Mouse (Mus musculus) small intestine, adult 2 months (tissue): ENCODE data around the gene Ppard. TPM values are rescaled to one million over a fixed set of nuclear protein-coding genes. Genes with fewer than 3 reads are reported as not detected.
"Not testable (repeated sequence)": the region's sequence is repeated elsewhere in the genome, so short reads cannot be mapped to it uniquely, and the experiment has no call there.

Experiments
- H3K27ac ChIP-seq: fragments of 200-500 bp; 2 replicates; pipeline ENCODE4 v1.5.1; 2012; ENCODE audit warnings: low read depth, low read length, control low read depth, inconsistent platforms; ENCODE audit not compliant: insufficient read depth
- H3K27me3 ChIP-seq: fragments of 200-500 bp; 2 replicates; pipeline ENCODE4 v1.6.1; 2012; ENCODE audit warnings: mild to moderate bottlenecking, moderate library complexity, low read length, inconsistent platforms; ENCODE audit not compliant: control insufficient read depth, insufficient read depth
- H3K36me3 ChIP-seq: fragments of 200-500 bp; 2 replicates; pipeline ENCODE4 v1.6.1; 2012; ENCODE audit warnings: mild to moderate bottlenecking, low read length, control low read depth, inconsistent platforms; ENCODE audit not compliant: control insufficient read depth, insufficient read depth
- H3K4me1 ChIP-seq: fragments of 200-500 bp; 2 replicates; pipeline ENCODE4 v1.6.1; 2012; ENCODE audit warnings: low read length, inconsistent platforms, mixed read lengths; ENCODE audit not compliant: control insufficient read depth, insufficient read depth, insufficient read length
- H3K4me3 ChIP-seq: fragments of 200-500 bp; 2 replicates; pipeline ENCODE4 v1.5.1; 2012; ENCODE audit warnings: low read depth, mild to moderate bottlenecking, control low read depth, inconsistent platforms, low read length, moderate library complexity
- CTCF ChIP-seq: fragments of 200-500 bp; IDR thresholded peaks from 2 replicates; pipeline ENCODE4 v1.5.1; 2012; ENCODE audit warnings: low read depth, mild to moderate bottlenecking, control low read depth, inconsistent platforms, low read length, moderate library complexity, mixed read lengths; ENCODE audit not compliant: insufficient replicate concordance, insufficient read length; ENCODE audit errors: extremely low read depth
- POLR2A ChIP-seq: fragments of 200-500 bp; IDR thresholded peaks from 2 replicates; pipeline ENCODE4 v1.6.1; 2012; ENCODE audit warnings: low read depth, mild to moderate bottlenecking, control low read depth, inconsistent platforms, low read length, moderate library complexity
- WGBS: fragments of 180-500 bp; shearing (Covaris S2); methylation state at CpG from one replicate; pipeline ENCODE4 v1.1.7; 2018; 5-methylcytosine and 5-hydroxymethylcytosine counted together
- polyA plus RNA-seq: library from polyadenylated mRNA; depleted of rRNA; stranded (reverse); fragments of >200 nt; gene quantifications from 2 replicates; pipeline ENCODE4 v1.2.3, GENCODE M21; 2012

Gene Ppard
- polyA plus RNA-seq, 1 experiment, result 203 TPM

DNA sequence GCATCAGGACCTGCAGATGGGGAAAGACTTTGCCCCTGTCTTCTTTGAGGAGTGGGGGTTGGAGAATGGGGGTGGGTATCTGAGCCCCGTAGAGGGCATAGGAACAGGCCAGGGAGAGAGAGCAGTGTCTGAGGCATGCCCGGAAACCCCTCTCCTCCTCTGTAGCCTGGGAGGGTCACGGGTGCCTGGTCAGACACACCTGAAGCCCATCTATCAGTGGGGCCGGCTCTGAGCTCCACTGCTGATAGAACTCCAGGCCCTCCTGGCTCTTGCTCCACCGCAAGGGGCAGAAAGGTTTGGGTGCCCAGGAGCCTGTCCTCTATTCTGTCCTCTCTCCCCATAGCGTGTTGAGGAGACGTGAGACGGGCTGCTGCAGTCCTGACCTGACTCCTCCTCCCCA, 93.3 kb downstream of the Ppard start:
- no peak for TF ChIP-seq POLR2A
- no peak for TF ChIP-seq CTCF
- Histone ChIP-seq H3K4me1 (peaks cover 6% of the 10 kb centered on the region; the same call in 1 of the 2 replicates), H3K4me3 (no peak overlapping the region), H3K27me3 (no peaks in the 10 kb centered on the region), H3K36me3 (peaks cover 20% of the 10 kb centered on the region), H3K27ac (no peak overlapping the region)
- 94% methylated on average over 8 of the region's 8 CpGs for WGBS

DNA sequence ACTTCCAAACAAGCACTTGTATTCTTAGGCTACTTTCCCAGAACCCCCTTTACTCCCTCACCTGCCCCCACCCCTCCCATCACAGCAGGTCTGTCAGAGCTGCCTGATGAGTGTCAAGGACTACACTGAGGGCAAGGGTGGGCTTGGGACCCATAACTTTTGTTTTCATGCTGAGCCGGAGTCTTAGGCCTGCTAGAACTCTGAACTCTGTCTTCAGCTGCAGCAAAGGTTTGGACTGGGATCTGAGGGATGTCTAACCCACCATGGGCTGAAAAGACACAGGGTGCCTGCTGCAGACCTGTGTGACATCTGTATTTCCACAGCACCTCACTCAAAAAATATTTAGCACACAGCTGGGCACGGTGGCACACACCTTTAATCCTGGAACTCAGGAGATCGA, 94.5 kb downstream of the Ppard start:
- Histone ChIP-seq H3K36me3 (peaks cover 29% of the 10 kb centered on the region), H3K27me3 (no peaks in the 10 kb centered on the region), H3K4me1 (peaks cover 6% of the 10 kb centered on the region; the same call in 1 of the 2 replicates), H3K4me3 (no peak overlapping the region), H3K27ac (no peak overlapping the region)
- no peak for TF ChIP-seq CTCF
- no peak for TF ChIP-seq POLR2A
- 55% methylated on average over 3 of the region's 3 CpGs for WGBS

DNA sequence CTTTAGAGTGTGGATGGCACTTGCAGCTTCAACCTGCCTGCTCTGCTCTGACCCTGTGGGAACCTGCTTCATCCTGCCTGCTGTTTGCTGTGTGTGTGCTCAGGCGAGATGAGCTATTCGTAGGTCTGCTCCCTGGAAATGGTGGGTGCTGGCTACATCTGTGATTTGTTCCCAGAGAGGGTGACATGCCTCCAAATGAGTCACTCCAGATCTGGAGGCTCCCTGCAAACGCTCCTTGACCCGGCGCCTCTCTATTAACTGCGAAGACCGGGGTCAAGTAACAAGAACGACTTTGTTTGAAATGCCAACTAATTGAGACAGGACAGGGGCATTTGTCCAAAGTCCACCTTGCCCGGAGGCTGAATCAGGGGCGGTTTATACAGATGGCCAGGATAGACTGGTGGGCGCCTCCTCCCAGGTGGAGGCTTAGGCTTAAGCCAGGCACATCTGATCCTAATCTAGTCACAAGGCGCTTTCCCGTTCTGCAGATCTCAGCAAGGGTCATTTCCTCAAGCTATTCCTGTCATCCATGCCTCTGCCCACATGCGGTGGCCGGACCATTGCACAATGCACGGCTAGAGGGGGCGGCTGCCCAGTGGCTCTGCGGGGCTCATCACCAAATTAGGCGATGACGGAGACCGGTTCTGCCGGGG, 95.3 kb downstream of the Ppard start:
- Histone ChIP-seq H3K36me3 (peaks cover 35% of the 10 kb centered on the region), H3K4me3 (peak overlapping the region; percentile 70), H3K27me3 (no peaks in the 10 kb centered on the region), H3K27ac (peak overlapping the region; percentile 73), H3K4me1 (peaks cover 6% of the 10 kb centered on the region; the same call in 1 of the 2 replicates)
- 5% methylated on average over 22 of the region's 22 CpGs for WGBS
- TF ChIP-seq POLR2A (no peak), CTCF (no peak)

DNA sequence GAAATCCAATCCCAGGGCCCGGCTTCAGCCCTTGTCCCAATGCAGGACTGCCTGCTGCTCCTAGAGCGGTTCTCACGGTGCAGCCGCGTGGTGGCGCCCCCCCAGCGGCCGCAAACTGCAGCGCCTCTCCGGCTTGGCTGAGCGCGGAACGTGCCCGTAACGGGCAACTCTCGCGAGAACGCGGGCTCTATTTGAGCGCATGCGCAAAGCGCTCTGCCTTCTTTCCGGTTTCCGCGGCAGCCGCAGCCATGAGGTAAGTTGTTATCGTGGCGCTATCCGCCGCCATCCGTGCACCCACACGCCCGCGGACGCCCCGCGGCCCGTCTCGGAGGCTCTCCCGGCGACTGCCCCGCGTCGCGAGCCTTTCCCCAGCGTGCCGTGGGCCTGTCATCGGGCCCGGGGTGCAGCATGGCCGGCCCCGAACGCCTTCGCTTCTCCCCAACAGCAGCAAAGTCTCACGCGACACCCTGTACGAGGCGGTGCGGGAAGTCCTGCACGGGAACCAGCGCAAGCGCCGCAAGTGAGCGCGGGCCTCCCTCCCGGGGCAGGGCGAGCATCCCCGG, 95.9 kb downstream of the Ppard start, which contains the start of gene Rpl10a:
Gene Rpl10a, plus strand, starts transcription at position 106 of the 563 bp plus-strand sequence.
- under 1% methylated on average over 67 of the region's 67 CpGs for WGBS
- Histone ChIP-seq H3K27ac (peak within 1 kb of the TSS; percentile 76), H3K4me3 (peak within 1 kb of the TSS; percentile 70), H3K4me1 (peaks cover 6% of the 10 kb centered on the region; the same call in 1 of the 2 replicates), H3K27me3 (no peaks in the 10 kb centered on the region), H3K36me3 (peaks cover 39% of the 10 kb centered on the region)
- peak; percentile 75 for TF ChIP-seq POLR2A
- peak; percentile 73 for TF ChIP-seq CTCF

DNA sequence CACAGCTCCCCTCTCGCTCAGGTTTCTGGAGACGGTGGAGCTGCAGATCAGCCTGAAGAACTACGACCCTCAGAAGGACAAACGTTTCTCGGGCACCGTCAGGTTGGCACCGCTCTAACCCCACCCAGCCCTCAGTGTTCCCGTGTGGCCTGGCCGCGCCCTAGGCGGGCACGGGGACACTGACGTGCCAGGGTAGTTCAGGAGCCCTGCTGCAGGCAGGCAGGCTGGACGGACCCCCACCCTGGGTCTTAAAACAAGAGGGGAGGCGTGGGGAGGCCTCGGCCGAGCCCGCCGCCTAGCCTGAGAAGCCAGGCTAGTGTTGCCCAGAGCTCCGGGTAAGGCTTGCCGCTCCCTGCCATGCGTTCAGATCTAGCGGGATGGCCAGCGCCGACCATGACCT, 96.4 kb downstream of the Ppard start:
- peaks cover 6% of the 10 kb centered on the region; the same call in 1 of the 2 replicates for H3K4me1 ChIP-seq
- no peaks in the 10 kb centered on the region for H3K27me3 ChIP-seq
- peak overlapping the region; percentile 76 for H3K27ac ChIP-seq
- peaks cover 41% of the 10 kb centered on the region for H3K36me3 ChIP-seq
- H3K4me3 ChIP-seq, result peak overlapping the region; percentile 70
- whole genome bisulfite sequencing, result under 1% methylated on average over 25 of the region's 25 CpGs
- TF ChIP-seq POLR2A (no peak), CTCF (no peak)

DNA sequence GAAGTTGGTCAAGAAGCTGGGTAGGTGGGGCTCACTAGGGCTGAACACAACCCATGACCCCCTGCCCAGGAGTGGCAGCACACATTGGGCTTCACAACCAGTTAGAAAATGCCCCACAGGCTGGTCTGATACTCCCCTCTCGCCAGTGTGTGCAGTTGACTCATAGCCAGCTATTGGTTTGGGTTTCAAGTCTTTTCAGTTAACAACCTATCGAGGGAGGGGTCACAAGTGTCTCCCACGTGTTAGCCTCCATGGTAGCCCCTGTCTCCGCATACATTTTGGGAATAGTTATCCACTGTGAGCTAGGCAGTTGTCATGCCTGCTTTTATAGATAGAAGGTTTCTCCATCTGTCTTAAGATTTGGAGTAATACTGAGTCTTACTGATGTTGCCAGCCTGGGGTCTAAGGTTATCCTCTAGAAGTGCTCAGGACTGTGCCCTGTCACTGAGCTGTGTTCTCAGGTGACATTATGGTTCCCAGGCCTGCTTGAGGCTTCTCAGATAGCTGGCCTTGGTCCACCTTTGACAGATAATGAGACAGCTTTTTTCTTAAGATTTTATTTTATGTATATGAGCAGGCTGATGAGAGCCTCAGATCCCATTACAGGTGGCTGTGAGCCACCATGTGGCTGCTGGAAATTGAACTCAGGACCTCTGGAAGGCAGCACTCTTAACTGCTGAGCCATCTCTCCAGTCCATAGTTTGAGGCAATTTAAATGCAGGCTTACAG, 97.2 kb downstream of the Ppard start:
- 4% methylated on average over 4 of the region's 4 CpGs for WGBS

DNA sequence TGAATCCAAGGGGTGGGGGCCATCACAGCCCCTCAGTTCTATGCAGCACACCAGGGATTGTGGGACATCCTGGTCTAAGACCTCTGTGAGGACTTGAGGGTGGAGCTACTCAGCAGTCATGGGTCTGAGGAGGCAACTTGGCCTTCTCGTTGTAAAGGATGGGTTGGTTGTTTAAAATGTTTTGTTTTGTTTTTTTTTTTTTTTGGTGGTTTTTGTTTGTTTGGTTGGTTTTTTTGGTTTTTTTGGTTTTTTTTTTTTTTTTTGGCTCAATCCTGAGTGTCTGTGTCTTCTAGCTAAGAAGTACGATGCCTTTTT, 97.7 kb downstream of the Ppard start:
- Histone ChIP-seq H3K4me1 (peaks cover 6% of the 10 kb centered on the region; the same call in 1 of the 2 replicates), H3K4me3 (peak overlapping the region; percentile 70), H3K27ac (peak overlapping the region; percentile 22; the same call in 1 of the 2 replicates), H3K27me3 (no peaks in the 10 kb centered on the region), H3K36me3 (peaks cover 51% of the 10 kb centered on the region)
- TF ChIP-seq CTCF (no peak), POLR2A (no peak)
- 12% methylated on average over 2 of the region's 2 CpGs for WGBS

More for the DNA sequence above, 97.2 kb downstream of the Ppard start:
- Histone ChIP-seq H3K27ac (peak overlapping the region; percentile 76), H3K4me1 (peaks cover 6% of the 10 kb centered on the region; the same call in 1 of the 2 replicates), H3K27me3 (no peaks in the 10 kb centered on the region), H3K4me3 (peak overlapping the region; percentile 70), H3K36me3 (peaks cover 47% of the 10 kb centered on the region)
- TF ChIP-seq CTCF, result no peak
- TF ChIP-seq POLR2A, result no peak

DNA sequence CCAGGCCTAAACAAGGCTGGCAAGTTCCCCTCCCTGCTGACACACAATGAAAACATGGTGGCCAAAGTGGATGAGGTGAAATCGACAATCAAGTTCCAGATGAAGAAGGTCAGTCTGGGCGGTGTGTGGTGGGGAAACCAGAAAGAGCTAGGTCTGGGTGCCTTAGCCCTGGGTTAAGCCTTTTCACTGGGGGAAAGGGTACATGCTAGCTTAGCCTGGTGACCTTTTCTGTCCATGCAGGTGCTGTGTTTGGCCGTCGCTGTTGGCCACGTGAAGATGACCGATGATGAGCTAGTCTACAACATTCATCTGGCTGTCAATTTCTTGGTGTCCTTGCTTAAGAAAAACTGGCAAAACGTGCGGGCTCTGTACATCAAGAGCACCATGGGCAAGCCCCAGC, 98.1 kb downstream of the Ppard start:
- H3K4me3 ChIP-seq, H3K27ac ChIP-seq, H3K27me3 ChIP-seq, H3K4me1 ChIP-seq: not testable (repeated sequence)
- 29% methylated on average over 8 of the region's 8 CpGs for WGBS
- peaks cover 52% of the 10 kb centered on the region for H3K36me3 ChIP-seq
